Mouse (Mus musculus): ENCODE data around the gene Agtpbp1. TPM values are rescaled to one million over a fixed set of nuclear protein-coding genes. Genes with fewer than 3 reads are reported as not detected.
A peak's percentile ranks its signal among the peaks of the same experiment; 100 is the strongest.

Agtpbp1 gene
- polyA plus RNA-seq, 1 experiment from 2014 or later = 13.3 TPM

GRCm38 (mm10) chr13:59447130-59447529 is 137.9 kb downstream of the Agtpbp1 start:
- no peak overlapping the region for H3K9ac ChIP-seq
- H3K27ac ChIP-seq = no peak overlapping the region
- peaks cover 7% of the 10 kb centered on the region; the same call in 1 of the 2 replicates for H3K36me3 ChIP-seq
- no peaks in the 10 kb centered on the region for H3K9me3 ChIP-seq (replicated peaks)
- no peak overlapping the region for H3K4me3 ChIP-seq (replicated peaks)
- H3K27me3 ChIP-seq = no peaks in the 10 kb centered on the region
- H3K4me2 ChIP-seq = no peak overlapping the region
- H3K4me1 ChIP-seq = 0 out of 2 replicates have a peak, but pooled peaks cover 5% of the 10 kb centered on the region
- 79% methylated on average over 7 of the region's 7 CpGs for WGBS
- ATAC-seq (replicated peaks; ENCODE audit: low FRiP score) = no peak

GRCm38 (mm10) chr13:59445179-59445578 is 139.8 kb downstream of the Agtpbp1 start:
- 76% methylated on average over 5 of the region's 5 CpGs for WGBS
- H3K4me1 ChIP-seq = no peaks in the 10 kb centered on the region
- H3K4me2 ChIP-seq = no peak overlapping the region
- no peak overlapping the region for H3K9ac ChIP-seq
- no peak overlapping the region for H3K4me3 ChIP-seq (replicated peaks)
- H3K9me3 ChIP-seq (replicated peaks) = no peaks in the 10 kb centered on the region
- no peak for ATAC-seq (replicated peaks; ENCODE audit: low FRiP score)
- H3K27me3 ChIP-seq = no peaks in the 10 kb centered on the region
- peaks cover 3% of the 10 kb centered on the region; the same call in 1 of the 2 replicates for H3K36me3 ChIP-seq
- H3K27ac ChIP-seq = no peak overlapping the region

- H3K36me3 ChIP-seq = no peaks in the 10 kb centered on the region
- H3K4me2 ChIP-seq = no peak overlapping the region
- no peaks in the 10 kb centered on the region for H3K4me1 ChIP-seq
- H3K4me3 ChIP-seq (replicated peaks) = no peak overlapping the region
- H3K9me3 ChIP-seq (replicated peaks) = no peaks in the 10 kb centered on the region
- no peaks in the 10 kb centered on the region for H3K27me3 ChIP-seq
- no peak overlapping the region for H3K27ac ChIP-seq
- ATAC-seq (replicated peaks; ENCODE audit: low FRiP score) = no peak
- WGBS = 89% methylated on average over 6 of the region's 6 CpGs
- no peak overlapping the region for H3K9ac ChIP-seq
Observed at GRCm38 (mm10) chr13:59444371-59444770, 140.7 kb downstream of the Agtpbp1 start.

GRCm38 (mm10) chr13:59439683-59440082 is 145.3 kb downstream of the Agtpbp1 start:
- H3K36me3 ChIP-seq = no peaks in the 10 kb centered on the region
- H3K4me1 ChIP-seq = no peaks in the 10 kb centered on the region
- 70% methylated on average over 1 of the region's 1 CpGs for WGBS
- H3K9ac ChIP-seq = no peak overlapping the region
- H3K27ac ChIP-seq = no peak overlapping the region
- H3K4me2 ChIP-seq = no peak overlapping the region
- no peak for ATAC-seq (replicated peaks; ENCODE audit: low FRiP score)
- H3K4me3 ChIP-seq (replicated peaks) = no peak overlapping the region
- no peaks in the 10 kb centered on the region for H3K27me3 ChIP-seq
- H3K9me3 ChIP-seq (replicated peaks) = no peaks in the 10 kb centered on the region

GRCm38 (mm10) chr13:59434554-59434953 is 150.5 kb downstream of the Agtpbp1 start:
- Histone ChIP-seq H3K4me3 (replicated peaks) (no peak overlapping the region), H3K36me3 (no peaks in the 10 kb centered on the region), H3K9me3 (replicated peaks) (no peaks in the 10 kb centered on the region), H3K4me2 (no peak overlapping the region), H3K9ac (no peak overlapping the region), H3K27me3 (no peaks in the 10 kb centered on the region), H3K27ac (no peak overlapping the region), H3K4me1 (peaks cover 9% of the 10 kb centered on the region; the same call in 1 of the 2 replicates)
- ATAC-seq (replicated peaks; ENCODE audit: low FRiP score) = no peak
- WGBS = 96% methylated on average over 1 of the region's 1 CpGs

- Histone ChIP-seq H3K4me1 (peaks cover 9% of the 10 kb centered on the region; the same call in 1 of the 2 replicates), H3K9ac (no peak overlapping the region), H3K27me3 (no peaks in the 10 kb centered on the region), H3K4me2 (peak overlapping the region; percentile 28; the same call in 1 of the 2 replicates), H3K9me3 (replicated peaks) (no peaks in the 10 kb centered on the region), H3K4me3 (replicated peaks) (0 out of 2 replicates have a peak overlapping the region, but pooled peaks have one; percentile 8), H3K27ac (no peak overlapping the region), H3K36me3 (no peaks in the 10 kb centered on the region)
- whole genome bisulfite sequencing = 52% methylated on average over 18 of the region's 18 CpGs
- no peak for ATAC-seq (replicated peaks; ENCODE audit: low FRiP score)
Observed at GRCm38 (mm10) chr13:59431124-59431864, 153.7 kb downstream of the Agtpbp1 start.

- H3K4me3 ChIP-seq (replicated peaks) = no peak overlapping the region
Observed at GRCm38 (mm10) chr13:59429369-59429768, 155.7 kb downstream of the Agtpbp1 start.

GRCm38 (mm10) chr13:59423871-59424270 is 161.2 kb downstream of the Agtpbp1 start:
- 69% methylated on average over 5 of the region's 5 CpGs for WGBS
- H3K9ac ChIP-seq = no peak overlapping the region
- H3K27ac ChIP-seq = no peak overlapping the region
- H3K9me3 ChIP-seq (replicated peaks) = no peaks in the 10 kb centered on the region
- H3K4me3 ChIP-seq (replicated peaks) = no peak overlapping the region
- H3K36me3 ChIP-seq = no peaks in the 10 kb centered on the region
- H3K27me3 ChIP-seq = no peaks in the 10 kb centered on the region
- no peaks in the 10 kb centered on the region for H3K4me1 ChIP-seq
- H3K4me2 ChIP-seq = no peak overlapping the region
- no peak for ATAC-seq (replicated peaks; ENCODE audit: low FRiP score)

More at GRCm38 (mm10) chr13:59429369-59429768, 155.7 kb downstream of the Agtpbp1 start:
- no peaks in the 10 kb centered on the region for H3K36me3 ChIP-seq
- WGBS = 94% methylated on average over 6 of the region's 6 CpGs
- no peaks in the 10 kb centered on the region for H3K9me3 ChIP-seq (replicated peaks)
- no peak overlapping the region for H3K9ac ChIP-seq
- no peak overlapping the region for H3K27ac ChIP-seq
- H3K27me3 ChIP-seq = no peaks in the 10 kb centered on the region
- H3K4me2 ChIP-seq = no peak overlapping the region
- peaks cover 9% of the 10 kb centered on the region; the same call in 1 of the 2 replicates for H3K4me1 ChIP-seq
- no peak for ATAC-seq (replicated peaks; ENCODE audit: low FRiP score)

- Histone ChIP-seq H3K4me2 (no peak overlapping the region), H3K4me3 (replicated peaks) (no peak overlapping the region), H3K9me3 (replicated peaks) (no peaks in the 10 kb centered on the region), H3K27ac (no peak overlapping the region), H3K4me1 (no peaks in the 10 kb centered on the region), H3K36me3 (no peaks in the 10 kb centered on the region), H3K9ac (no peak overlapping the region), H3K27me3 (no peaks in the 10 kb centered on the region)
- no peak for ATAC-seq (replicated peaks; ENCODE audit: low FRiP score)
- WGBS = 77% methylated on average over 15 of the region's 15 CpGs
Observed at GRCm38 (mm10) chr13:59416530-59417230, 168.3 kb downstream of the Agtpbp1 start.

- H3K36me3 ChIP-seq = no peaks in the 10 kb centered on the region
- ATAC-seq (replicated peaks; ENCODE audit: low FRiP score) = no peak
- H3K4me1 ChIP-seq = no peaks in the 10 kb centered on the region
- H3K9me3 ChIP-seq (replicated peaks) = no peaks in the 10 kb centered on the region
- H3K9ac ChIP-seq = no peak overlapping the region
- no peaks in the 10 kb centered on the region for H3K27me3 ChIP-seq
- 92% methylated on average over 9 of the region's 9 CpGs for WGBS
- no peak overlapping the region for H3K4me2 ChIP-seq
- no peak overlapping the region for H3K27ac ChIP-seq
- H3K4me3 ChIP-seq (replicated peaks) = no peak overlapping the region
Observed at GRCm38 (mm10) chr13:59413885-59414284, 171.1 kb downstream of the Agtpbp1 start.

GRCm38 (mm10) chr13:59412672-59413071 is 172.4 kb downstream of the Agtpbp1 start:
- 89% methylated on average over 4 of the region's 4 CpGs for WGBS
- no peaks in the 10 kb centered on the region for H3K4me1 ChIP-seq
- no peaks in the 10 kb centered on the region for H3K36me3 ChIP-seq
- no peak for ATAC-seq (replicated peaks; ENCODE audit: low FRiP score)
- no peak overlapping the region for H3K9ac ChIP-seq
- H3K27me3 ChIP-seq = no peaks in the 10 kb centered on the region
- H3K4me3 ChIP-seq (replicated peaks) = no peak overlapping the region
- H3K9me3 ChIP-seq (replicated peaks) = no peaks in the 10 kb centered on the region
- no peak overlapping the region for H3K27ac ChIP-seq
- no peak overlapping the region for H3K4me2 ChIP-seq

GRCm38 (mm10) chr13:59407182-59407581 is 177.8 kb downstream of the Agtpbp1 start:
- Histone ChIP-seq H3K4me1 (no peaks in the 10 kb centered on the region), H3K36me3 (no peaks in the 10 kb centered on the region), H3K9me3 (replicated peaks) (no peaks in the 10 kb centered on the region), H3K27ac (no peak overlapping the region), H3K9ac (no peak overlapping the region), H3K4me3 (replicated peaks) (no peak overlapping the region), H3K4me2 (no peak overlapping the region), H3K27me3 (no peaks in the 10 kb centered on the region)
- 76% methylated on average over 6 of the region's 6 CpGs for WGBS
- ATAC-seq (replicated peaks; ENCODE audit: low FRiP score) = no peak
